Mouse (Mus musculus): ENCODE data around the gene Nkapd1. TPM values are rescaled to one million over a fixed set of nuclear protein-coding genes. Genes with fewer than 3 reads are reported as not detected.

Gene Nkapd1
- polyA plus RNA-seq (2015; fragmentation: Nextera tagmentation; extraction: Ambion mirVana) = 13.8 and 15.5 TPM in 2 replicates

GRCm38 (mm10) chr9:50616766-50617603 is at the start of gene Nkapd1, which contains the start of gene Pih1d2:
Gene Nkapd1, minus strand, starts transcription at chr9:50617464.
Gene Pih1d2, plus strand, starts transcription at chr9:50617321.

DNA sequence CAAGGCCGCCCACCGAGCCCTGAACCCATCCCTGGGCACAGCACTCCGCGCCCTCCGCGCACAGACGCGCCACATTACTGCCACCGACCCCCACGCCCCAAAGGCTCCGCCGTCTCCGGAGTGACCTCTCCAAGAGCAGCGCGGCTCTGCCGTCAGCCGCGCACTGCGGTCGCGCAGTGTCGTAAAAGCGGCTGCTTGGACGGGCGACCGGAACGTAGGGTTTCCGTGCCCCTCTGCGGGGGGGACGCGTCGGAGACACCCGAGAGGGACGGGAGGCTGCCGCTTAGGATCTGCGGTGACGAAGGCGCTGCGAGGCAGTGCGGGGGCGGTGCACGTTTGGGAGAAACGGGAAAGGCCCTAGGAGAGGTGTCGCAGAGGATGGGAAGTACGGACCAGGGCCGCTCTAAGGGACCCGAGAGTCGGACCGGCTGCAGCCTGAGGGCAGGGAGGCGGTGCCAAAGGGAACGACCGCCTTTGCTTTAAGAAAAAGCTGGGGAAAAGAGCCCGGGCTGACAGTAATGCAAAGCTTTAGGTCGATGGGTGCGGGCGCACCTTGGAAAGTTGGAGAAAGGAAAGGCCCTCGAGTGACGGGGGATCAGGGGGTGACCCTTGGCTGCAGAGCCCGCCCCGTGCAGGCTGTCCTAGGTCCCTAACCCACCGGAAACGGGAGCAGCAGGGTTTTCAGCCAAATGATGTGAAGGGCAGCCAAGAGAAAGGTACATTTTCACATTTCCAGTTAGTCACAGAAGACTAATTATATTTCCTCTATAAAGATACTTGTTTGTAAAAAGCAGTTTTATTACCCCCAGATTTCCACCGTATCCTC is 42.3 kb upstream of the Nkapd1 start, which contains the start of gene Dlat:
Dlat (minus strand) TSS at position 389 of the 826 bp plus-strand sequence.

GRCm38 (mm10) chr9:50603189-50603997 is 13.9 kb downstream of the Nkapd1 start, which contains the start of the genes Sdhd and Timm8b:
Gene Sdhd, minus strand, starts transcription at chr9:50603812.
Gene Timm8b, plus strand, starts transcription at chr9:50603910.

DNA sequence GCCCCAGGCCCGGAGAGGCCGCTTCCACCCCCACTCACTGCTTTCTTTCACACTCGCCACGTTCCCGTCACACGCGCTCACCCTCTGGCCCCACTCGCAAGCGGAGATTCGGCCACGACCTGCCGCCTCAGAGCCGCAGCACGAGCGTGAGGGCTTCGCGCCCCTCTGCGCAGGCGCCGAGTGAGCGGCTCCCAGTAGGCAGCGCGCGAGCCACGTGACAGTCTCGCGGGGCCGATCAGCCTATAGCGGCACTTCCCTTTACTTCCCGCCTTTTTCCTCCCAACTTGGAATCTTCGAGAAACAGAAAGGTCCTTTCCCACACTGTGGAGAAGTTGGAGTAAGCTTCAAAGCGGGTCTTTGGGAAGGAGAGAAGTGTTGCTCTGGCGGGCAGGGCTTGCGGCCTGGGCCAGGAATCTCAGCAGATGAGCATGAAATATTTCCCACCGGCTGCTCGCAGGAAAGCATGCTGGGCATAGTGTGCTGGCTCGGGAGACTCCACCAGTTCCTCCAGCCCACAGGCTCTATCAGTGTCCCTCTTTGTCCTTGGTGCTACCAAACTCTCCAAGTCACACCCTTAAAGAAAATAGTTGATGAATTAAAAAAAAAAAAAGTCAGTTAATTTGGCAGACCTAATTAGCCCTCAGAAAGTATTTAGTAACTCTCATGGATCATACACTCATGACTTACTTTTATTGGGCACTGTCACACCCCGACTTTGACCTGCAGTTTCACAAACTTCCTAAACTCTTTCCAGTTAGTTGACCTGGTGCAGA is 55.9 kb downstream of the Nkapd1 start, which contains the start of gene Tex12:
Tex12 (minus strand) TSS at position 181 of the 773 bp plus-strand sequence.

Other genes with a start within 250 kb of the Nkapd1 start
- gene Plet1, start 122.9 kb downstream of the Nkapd1 start, polyA plus RNA-seq (2015; fragmentation: Nextera tagmentation; extraction: Ambion mirVana) = 0.93 and 1.1 TPM in 2 replicates
- 64.5 and 69.3 TPM in 2 replicates for gene Pts, start 88.7 kb downstream of the Nkapd1 start, polyA plus RNA-seq (2015; fragmentation: Nextera tagmentation; extraction: Ambion mirVana)
- 25.1 and 37.1 TPM in 2 replicates for gene Il18, start 62.6 kb downstream of the Nkapd1 start, polyA plus RNA-seq (2015; fragmentation: Nextera tagmentation; extraction: Ambion mirVana)
- 0.35 and 0.61 TPM in 2 replicates for gene Bco2, start 62.3 kb downstream of the Nkapd1 start, polyA plus RNA-seq (2015; fragmentation: Nextera tagmentation; extraction: Ambion mirVana)
- gene Tex12, start 56.1 kb downstream of the Nkapd1 start, polyA plus RNA-seq (2015; fragmentation: Nextera tagmentation; extraction: Ambion mirVana) = 0.15 TPM in 1 of 2 replicates, not detected in the other
- gene Sdhd, start 13.7 kb downstream of the Nkapd1 start, polyA plus RNA-seq (2015; fragmentation: Nextera tagmentation; extraction: Ambion mirVana) = 257 TPM in 2 replicates
- 165 and 173 TPM in 2 replicates for gene Timm8b, start 13.6 kb downstream of the Nkapd1 start, polyA plus RNA-seq (2015; fragmentation: Nextera tagmentation; extraction: Ambion mirVana)
- gene Pih1d2, start 143 bp downstream of the Nkapd1 start, polyA plus RNA-seq (2015; fragmentation: Nextera tagmentation; extraction: Ambion mirVana) = 1.3 and 1.5 TPM in 2 replicates
- 26.0 and 31.2 TPM in 2 replicates for gene Dlat, start 42.3 kb upstream of the Nkapd1 start, polyA plus RNA-seq (2015; fragmentation: Nextera tagmentation; extraction: Ambion mirVana)
- 0.77 and 1.0 TPM in 2 replicates for gene Dixdc1, start 122.1 kb upstream of the Nkapd1 start, polyA plus RNA-seq (2015; fragmentation: Nextera tagmentation; extraction: Ambion mirVana)
- gene 2310030G06Rik, start 129.1 kb upstream of the Nkapd1 start, polyA plus RNA-seq (2015; fragmentation: Nextera tagmentation; extraction: Ambion mirVana) = 1.9 and 2.0 TPM in 2 replicates
- gene Cryab, start 133.9 kb upstream of the Nkapd1 start, polyA plus RNA-seq (2015; fragmentation: Nextera tagmentation; extraction: Ambion mirVana) = 28.7 and 32.9 TPM in 2 replicates
- gene Hspb2, start 134.9 kb upstream of the Nkapd1 start, polyA plus RNA-seq (2015; fragmentation: Nextera tagmentation; extraction: Ambion mirVana) = 2.6 and 3.6 TPM in 2 replicates
- 9.2 and 11.6 TPM in 2 replicates for gene Fdxacb1, start 150.8 kb upstream of the Nkapd1 start, polyA plus RNA-seq (2015; fragmentation: Nextera tagmentation; extraction: Ambion mirVana)
- gene Alg9, start 157.6 kb upstream of the Nkapd1 start, polyA plus RNA-seq (2015; fragmentation: Nextera tagmentation; extraction: Ambion mirVana) = 14.4 and 14.8 TPM in 2 replicates
- 28.0 and 29.5 TPM in 2 replicates for gene 1110032A03Rik, start 158.1 kb upstream of the Nkapd1 start, polyA plus RNA-seq (2015; fragmentation: Nextera tagmentation; extraction: Ambion mirVana)
- gene Ppp2r1b, start 227.8 kb upstream of the Nkapd1 start, polyA plus RNA-seq (2015; fragmentation: Nextera tagmentation; extraction: Ambion mirVana) = 61.9 and 75.8 TPM in 2 replicates

Measured in spleen, postnatal 0 days (tissue).